Mouse (Mus musculus) large intestine, adult 2 months (tissue): ENCODE measurements around the gene Zfp507. TPM values are rescaled to one million over a fixed set of nuclear protein-coding genes. Genes with fewer than 3 reads are reported as not detected.
A peak's percentile ranks its signal among the peaks of the same experiment; 100 is the strongest.

Experiments used
- DNase-seq: peaks from one replicate; pipeline ENCODE4 v3.0.0-alpha.2; 2012; ENCODE audit warnings: low read depth, low spot score
- WGBS: fragments of 180-500 bp; shearing (Covaris S2); methylation state at CpG from one replicate; pipeline ENCODE4 v1.1.7; 2018; 5-methylcytosine and 5-hydroxymethylcytosine counted together
- polyA plus RNA-seq: library from polyadenylated mRNA; depleted of rRNA; stranded (reverse); fragments of >200 nt; gene quantifications from 2 replicates; pipeline ENCODE4 v1.2.3, GENCODE M21; 2012

The Zfp507 gene
- polyA plus RNA-seq, 1 experiment, result 3.6 TPM

- DNase-seq, result no peak
- WGBS, result 85% methylated on average over 8 of the region's 8 CpGs
Observed at GRCm38 (mm10) chr7:35790201-35790600, 12.6 kb downstream of the Zfp507 start.

DNA sequence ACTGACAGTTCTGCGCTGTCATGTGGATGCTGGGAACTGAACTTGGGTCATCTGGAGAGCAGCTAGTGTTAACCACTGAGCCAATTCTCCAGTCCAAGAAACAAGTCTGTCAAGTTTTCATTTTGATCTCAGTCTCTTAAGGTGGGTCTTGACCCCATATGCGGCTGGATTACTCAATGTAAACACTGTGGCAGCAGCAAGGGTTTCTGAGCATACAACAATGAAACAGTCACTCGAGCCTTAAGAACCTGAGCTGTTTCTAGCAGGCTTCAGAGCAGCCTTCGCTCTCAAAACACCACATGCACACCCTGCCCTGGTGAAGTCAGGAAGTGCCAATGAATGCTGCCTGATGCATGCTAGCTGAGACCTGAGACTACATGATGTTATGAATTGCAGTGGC is 17.2 kb downstream of the Zfp507 start:
- no peak for DNase-seq
- 44% methylated on average over 4 of the region's 4 CpGs for WGBS

GRCm38 (mm10) chr7:35782252-35782651 is 20.6 kb downstream of the Zfp507 start:
- DNase-seq, result no peak

DNA sequence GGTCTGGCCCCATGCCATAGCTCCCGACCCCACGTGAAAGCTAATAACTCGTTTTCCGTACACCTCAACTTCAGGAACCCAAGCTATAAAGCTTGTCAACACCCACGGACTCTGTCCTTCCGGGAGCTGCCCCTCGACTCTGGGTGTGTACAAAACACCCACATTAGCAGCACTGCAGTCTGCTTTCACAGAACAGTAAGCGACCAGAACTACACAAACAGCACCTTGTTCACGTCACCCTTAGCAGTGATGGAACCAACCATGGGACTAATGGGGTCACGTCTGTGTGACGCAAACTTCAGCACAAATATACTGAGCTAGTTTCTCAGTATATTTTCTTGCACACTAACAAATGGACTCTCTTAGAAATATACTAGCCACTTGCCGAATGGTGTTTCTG is 28.7 kb downstream of the Zfp507 start:
- 55% methylated on average over 12 of the region's 12 CpGs for WGBS

DNA sequence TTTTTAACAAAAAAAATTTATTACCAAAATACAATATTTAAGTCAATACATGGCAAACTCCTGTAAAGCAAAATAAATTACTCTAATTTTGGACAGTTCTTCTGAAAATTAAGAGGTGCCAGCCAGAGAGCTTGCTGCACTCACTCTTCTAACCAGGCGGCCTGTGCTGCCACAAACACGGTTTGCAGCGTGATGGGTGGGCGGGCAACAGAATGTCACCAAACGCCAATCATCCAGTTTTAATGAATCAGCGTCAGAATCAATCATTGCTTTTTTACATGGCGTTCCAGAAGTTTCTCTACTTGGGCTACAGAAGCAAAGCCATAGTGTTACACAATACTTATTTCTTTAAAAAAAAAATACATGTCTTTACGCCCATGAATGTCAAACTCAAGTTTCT is 30.5 kb downstream of the Zfp507 start:
- DNase-seq, result no peak
- 93% methylated on average over 8 of the region's 8 CpGs for WGBS

More for the DNA sequence above, 28.7 kb downstream of the Zfp507 start:
- peak; percentile 27 for DNase-seq

GRCm38 (mm10) chr7:35771106-35771505 is 31.7 kb downstream of the Zfp507 start:
- DNase-seq, result no peak

DNA sequence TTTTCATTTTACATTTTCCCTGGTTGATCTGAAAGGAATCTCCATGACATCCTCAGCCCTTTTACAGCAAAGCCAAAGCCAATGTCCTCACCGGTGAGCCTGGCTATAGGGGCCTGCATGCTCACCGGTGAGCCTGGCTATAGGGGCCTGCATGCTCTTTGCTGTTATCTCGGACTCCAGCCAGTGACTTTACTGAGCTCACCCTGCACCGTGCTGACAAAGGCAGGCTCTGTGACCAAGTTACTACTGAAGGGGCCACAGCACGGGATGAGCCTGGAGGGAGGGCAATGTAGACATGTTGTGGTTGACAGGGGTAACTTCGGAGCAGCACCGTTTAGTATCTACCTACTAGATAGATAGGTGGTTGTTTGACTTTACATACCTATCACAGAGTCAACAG is 32.7 kb downstream of the Zfp507 start:
- DNase-seq, result no peak
- WGBS, result 82% methylated on average over 7 of the region's 7 CpGs

DNA sequence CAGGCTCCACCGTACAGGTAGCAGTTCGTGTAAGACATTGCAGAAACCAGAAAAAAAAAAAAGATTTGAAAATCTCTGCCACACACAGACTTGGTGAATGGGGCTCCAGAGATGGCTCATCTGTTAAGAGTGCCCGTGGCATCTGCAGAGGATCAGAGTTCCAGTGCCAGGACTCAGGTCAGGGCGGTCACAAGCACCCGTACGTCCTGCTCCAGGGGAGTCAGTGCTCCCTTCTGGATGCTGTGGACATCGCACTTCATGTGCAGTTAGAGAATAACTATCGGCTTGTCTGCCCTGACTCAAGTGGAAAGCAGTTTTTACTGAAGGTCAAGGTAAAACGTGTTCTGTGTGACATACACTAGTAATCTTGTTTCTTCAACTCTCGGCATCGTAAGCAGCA is 38.3 kb downstream of the Zfp507 start:
- WGBS, result 86% methylated on average over 11 of the region's 11 CpGs
- no peak for DNase-seq

DNA sequence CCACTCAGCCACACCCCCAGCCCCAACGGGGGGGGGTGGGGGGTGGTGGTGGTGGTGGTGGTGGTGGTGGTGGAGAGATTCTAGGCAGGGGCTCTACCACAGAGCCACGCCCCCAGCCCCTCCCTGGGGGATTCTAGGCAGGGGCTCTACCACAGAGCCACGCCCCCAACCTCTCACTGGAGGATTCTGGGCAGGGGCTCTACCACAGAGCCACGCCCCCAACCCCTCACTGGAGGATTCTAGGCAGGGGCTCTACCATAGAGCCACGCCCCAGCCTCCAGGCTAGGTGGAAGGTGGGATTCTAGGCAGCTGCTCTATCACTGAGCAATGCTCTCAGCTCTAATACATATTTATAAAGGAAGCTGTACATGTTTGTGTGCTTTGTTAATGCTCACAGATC is 41.0 kb downstream of the Zfp507 start:
- no peak for DNase-seq
- 59% methylated on average over 5 of the region's 5 CpGs for WGBS

GRCm38 (mm10) chr7:35759602-35760001 is 43.2 kb downstream of the Zfp507 start:
- no peak for DNase-seq

DNA sequence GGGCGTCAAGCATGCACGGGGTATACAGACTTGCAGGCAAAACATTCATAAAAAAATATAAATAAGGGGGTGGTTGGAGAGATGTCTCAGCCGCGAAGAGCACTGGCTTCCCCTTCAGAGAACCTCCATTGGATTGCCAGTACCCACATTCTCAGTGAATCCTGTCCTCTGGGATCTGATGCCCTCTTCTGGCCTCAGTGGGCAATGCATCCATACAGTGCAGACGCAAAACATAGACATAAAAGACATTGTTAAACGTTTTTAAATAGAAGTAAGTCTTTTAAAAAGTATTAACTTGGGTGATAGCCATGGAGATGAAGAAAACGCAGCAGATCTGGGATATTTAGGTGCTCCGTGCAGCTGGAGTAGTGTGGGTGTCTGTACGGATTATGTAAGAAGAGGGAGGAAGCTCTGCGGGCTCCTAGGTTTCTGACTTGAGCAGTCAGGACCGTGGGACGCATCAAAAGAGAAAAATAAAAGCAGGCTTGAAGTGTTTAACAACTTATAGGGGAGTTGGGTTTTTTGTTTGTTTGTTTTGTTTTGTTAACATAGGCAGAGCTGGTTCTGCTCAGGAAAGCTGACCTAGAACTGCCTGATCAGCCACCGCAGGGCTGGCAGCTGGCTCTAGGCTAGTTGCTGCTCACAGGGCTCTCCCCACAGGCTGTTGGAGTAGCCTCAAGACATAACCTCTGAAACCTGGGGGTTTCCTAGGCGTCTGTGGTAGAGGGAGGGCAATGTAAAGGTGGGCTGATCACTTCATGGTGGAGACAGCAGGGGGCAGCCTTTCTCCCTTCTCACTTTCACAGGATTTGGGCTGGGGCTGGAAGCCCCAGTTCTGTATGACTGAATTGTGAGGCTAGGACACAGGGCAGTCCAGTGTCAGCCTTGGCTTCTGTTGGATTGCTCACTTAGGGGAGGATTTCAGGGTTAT is 46.0 kb downstream of the Zfp507 start:
- no peak for DNase-seq
- 43% methylated on average over 14 of the region's 14 CpGs for WGBS

More at GRCm38 (mm10) chr7:35759602-35760001, 43.2 kb downstream of the Zfp507 start:
- 27% methylated on average over 2 of the region's 2 CpGs for whole genome bisulfite sequencing

DNA sequence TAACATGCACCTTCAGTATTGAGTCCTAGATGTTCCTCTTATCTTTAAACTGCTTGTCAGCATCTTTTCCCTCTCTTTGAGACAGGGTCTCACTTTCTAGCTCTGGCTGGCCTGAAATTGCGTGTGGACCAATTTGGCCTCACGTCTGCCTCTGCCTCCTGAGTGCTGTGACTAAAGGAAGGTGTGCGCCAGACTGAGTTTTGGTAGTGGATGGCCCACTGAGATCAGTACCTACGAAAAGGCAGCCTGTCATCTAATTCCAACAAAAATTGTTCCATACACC is 48.0 kb downstream of the Zfp507 start:
- 83% methylated on average over 4 of the region's 4 CpGs for WGBS
- DNase-seq, result no peak

DNA sequence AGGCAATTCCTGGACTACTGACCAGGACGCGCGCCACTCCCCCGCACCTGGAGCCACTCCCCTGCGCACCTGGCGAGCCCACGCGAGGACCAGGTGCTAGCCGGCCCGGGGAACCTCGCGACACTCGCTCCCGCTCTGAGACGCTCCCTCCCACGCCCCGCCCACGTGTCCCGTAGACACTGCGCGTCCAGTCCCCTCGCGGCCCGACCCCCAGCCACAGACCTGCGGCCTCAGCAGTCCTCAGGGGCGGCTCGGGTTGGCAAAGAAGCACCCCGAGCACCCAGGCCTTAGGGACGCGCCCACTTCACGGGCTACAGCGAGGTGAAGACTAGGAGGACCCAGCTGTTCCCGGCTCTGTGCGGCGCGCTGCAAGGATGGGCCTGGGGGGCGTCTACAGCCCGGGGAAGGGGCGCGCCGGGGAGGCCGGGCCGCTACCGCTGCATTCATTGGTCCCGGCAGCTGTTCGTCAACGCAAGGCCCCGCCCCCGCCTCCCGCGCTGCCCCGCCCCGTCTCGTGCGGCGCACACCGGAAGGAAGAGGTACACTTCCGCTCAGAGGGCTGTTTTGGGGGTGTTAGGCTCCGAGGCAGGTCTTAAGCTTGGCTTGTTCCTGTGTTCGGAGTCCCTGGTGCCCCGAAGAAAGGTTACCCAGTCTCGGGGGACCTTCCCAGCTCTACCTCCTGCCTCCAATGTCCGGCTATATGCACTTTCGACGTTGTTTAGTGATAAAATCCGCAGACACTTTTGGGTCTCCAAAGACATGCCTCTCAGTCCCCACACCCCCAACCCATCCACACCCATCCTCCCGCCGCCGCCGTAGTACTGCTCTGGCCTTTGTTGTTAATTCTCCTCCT is 48.5 kb downstream of the Zfp507 start, which contains the start of gene Dpy19l3:
Gene Dpy19l3, minus strand, starts transcription at position 422 of the 853 bp plus-strand sequence.
- WGBS, result under 1% methylated on average over 70 of the region's 70 CpGs
- peak; percentile 19 for DNase-seq

- WGBS, result 6% methylated on average over 15 of the region's 15 CpGs
- no peak for DNase-seq
Observed at GRCm38 (mm10) chr7:35753319-35754032, 49.3 kb downstream of the Zfp507 start.

- 92% methylated on average over 9 of the region's 9 CpGs for WGBS
- no peak for DNase-seq
Observed at GRCm38 (mm10) chr7:35750873-35751272, 51.9 kb downstream of the Zfp507 start.

- 96% methylated on average over 14 of the region's 14 CpGs for WGBS
- no peak for DNase-seq
Observed at GRCm38 (mm10) chr7:35747397-35747964, 55.3 kb downstream of the Zfp507 start.

DNA sequence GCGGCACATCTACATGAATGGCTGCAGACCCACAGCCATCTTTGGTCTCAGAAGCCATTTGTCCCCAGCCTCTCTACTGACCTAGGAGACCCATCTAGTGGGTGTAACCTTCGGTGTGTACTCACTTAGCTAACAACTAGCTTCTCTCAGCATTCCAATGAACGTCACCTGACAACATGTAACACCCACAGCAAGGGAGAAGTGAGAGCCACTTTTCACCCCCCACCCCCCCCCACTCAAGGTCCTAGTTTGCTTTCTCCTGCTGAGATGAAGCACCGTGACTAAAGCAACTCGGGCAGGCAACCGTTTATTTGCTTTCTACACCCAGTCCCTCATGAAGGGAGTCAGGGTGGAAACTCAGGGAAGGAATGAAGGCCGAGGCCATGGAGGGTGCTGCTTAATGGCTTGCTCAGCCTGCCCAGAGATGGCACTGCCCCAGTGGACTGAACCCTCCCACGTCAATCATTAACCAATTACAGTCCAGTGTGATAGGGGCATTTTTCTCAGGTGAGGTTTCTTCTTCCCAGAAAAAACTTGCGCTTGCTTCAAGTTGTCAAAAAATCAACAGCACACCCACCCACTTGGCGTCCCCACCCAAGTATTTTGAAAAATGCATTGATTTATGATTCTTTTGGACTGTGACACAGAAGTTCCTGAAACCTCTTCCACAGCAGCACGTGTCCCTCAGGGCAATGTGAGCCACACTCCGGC is 56.0 kb downstream of the Zfp507 start:
- no peak for DNase-seq
- WGBS, result 91% methylated on average over 12 of the region's 12 CpGs

DNA sequence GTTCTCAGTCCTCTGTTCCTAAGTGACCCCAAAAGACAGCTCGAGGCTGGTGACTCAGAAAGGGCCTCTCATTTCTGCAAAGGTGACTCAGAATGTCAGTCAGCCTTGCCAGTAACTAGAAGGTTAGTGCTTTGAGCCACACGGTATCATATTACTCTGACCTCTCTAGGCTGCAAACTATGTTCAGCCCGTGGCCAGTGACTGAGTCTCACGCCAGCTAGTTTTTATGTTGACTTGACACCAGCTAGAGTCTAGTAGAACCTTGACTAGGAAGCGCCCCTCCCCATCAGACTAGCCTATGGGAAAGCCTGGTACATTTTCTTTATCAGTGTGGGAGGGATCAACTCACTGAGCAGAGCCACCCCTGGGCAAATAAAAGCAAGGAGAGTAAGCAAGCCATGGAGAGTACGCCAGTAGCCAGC is 57.5 kb downstream of the Zfp507 start:
- 70% methylated on average over 6 of the region's 6 CpGs for WGBS
- no peak for DNase-seq

- DNase-seq, result no peak
- WGBS, result 91% methylated on average over 9 of the region's 9 CpGs
Observed at GRCm38 (mm10) chr7:35744771-35745170, 58.0 kb downstream of the Zfp507 start.
